Mouse (Mus musculus) ES-E14 (cell line): ENCODE data around the gene Espl1. TPM values are rescaled to one million over a fixed set of nuclear protein-coding genes. Genes with fewer than 3 reads are reported as not detected.
"Not testable (repeated sequence)": the region's sequence is repeated elsewhere in the genome, so short reads cannot be mapped to it uniquely, and the experiment has no call there.

Source experiments
- DNase-seq: peaks from one replicate; pipeline ENCODE4 v3.0.0-alpha.2; 2013; ENCODE audit warnings: low read depth, low spot score
- H3K27ac ChIP-seq: 2 replicates; pipeline ENCODE4 v1.5.1; 2012; ENCODE audit warnings: low read depth, mild to moderate bottlenecking, low read length, moderate library complexity, mixed read lengths; ENCODE audit not compliant: poor library complexity, insufficient read depth, severe bottlenecking
- H3K36me3 ChIP-seq: 2 replicates; pipeline ENCODE4 v1.6.1; 2012; ENCODE audit warnings: mild to moderate bottlenecking, low read length, moderate library complexity, mixed read lengths; ENCODE audit not compliant: control insufficient read depth, poor library complexity, insufficient read depth, severe bottlenecking
- H3K4me1 ChIP-seq, 2 experiments: fragments of 150-350 bp in 1 of 2; sonication (generic) in 1 of 2; 2 replicates each; pipeline ENCODE4 v1.6.1; 2012; ENCODE audit warnings: low read length in 2 of 2, mild to moderate bottlenecking in 1 of 2, mixed read lengths in 1 of 2; ENCODE audit not compliant: control insufficient read depth in 2 of 2, insufficient read depth in 2 of 2, poor library complexity in 1 of 2
- H3K4me3 ChIP-seq, 2 experiments: fragments of 150-350 bp in 1 of 2; sonication (generic) in 1 of 2; 2 replicates each; pipeline ENCODE4 v1.5.1; 2012; ENCODE audit warnings: low read length in 2 of 2, low read depth in 1 of 2, mild to moderate bottlenecking in 1 of 2, mixed read lengths in 1 of 2; ENCODE audit not compliant: insufficient read depth in 1 of 2, poor library complexity in 1 of 2, severe bottlenecking in 1 of 2
- H3K9ac ChIP-seq: 2 replicates; pipeline ENCODE4 v1.6.1; 2012; ENCODE audit warnings: low read depth, mild to moderate bottlenecking, low read length, mixed read lengths; ENCODE audit not compliant: poor library complexity, insufficient read depth, severe bottlenecking
- H3K9me3 ChIP-seq: fragments of 150-350 bp; sonication (generic); 2 replicates; pipeline ENCODE4 v1.6.1; 2012; ENCODE audit warnings: low read depth, mild to moderate bottlenecking, low read length; ENCODE audit not compliant: control insufficient read depth, insufficient read depth
- CHD2 ChIP-seq: IDR thresholded peaks from 2 replicates; pipeline ENCODE4 v1.6.1; 2014; ENCODE audit warnings: mild to moderate bottlenecking, low read depth, low read length, inconsistent platforms
- HCFC1 ChIP-seq: IDR thresholded peaks from 2 replicates; pipeline ENCODE4 v1.6.1; 2012; ENCODE audit warnings: low read length, inconsistent platforms, borderline replicate concordance; ENCODE audit not compliant: insufficient read depth
- MAFK ChIP-seq: IDR thresholded peaks from 2 replicates; pipeline ENCODE4 v1.6.1; 2014; ENCODE audit warnings: mild to moderate bottlenecking, low read depth, low read length, inconsistent platforms; ENCODE audit not compliant: insufficient read depth
- ZC3H11A ChIP-seq: IDR thresholded peaks from 2 replicates; pipeline ENCODE4 v1.6.1; 2012; ENCODE audit warnings: low read depth, mild to moderate bottlenecking, inconsistent platforms, low read length, borderline replicate concordance
- ZNF384 ChIP-seq: IDR thresholded peaks from 2 replicates; pipeline ENCODE4 v1.6.1; 2012; ENCODE audit warnings: low read depth, low read length, inconsistent platforms
- in situ Hi-C, 2 experiments: fragments of 600-800 bp; cut with MboI; formaldehyde crosslinking; loops; one replicate each; pipeline ENCODE4 v1.15.1; 2025; ENCODE audit warnings: low sequenced_read_pairs in 2 of 2, inconsistent platforms in 1 of 2; ENCODE audit not compliant: unreplicated experiment in 2 of 2
- total RNA-seq: library from RNA; depleted of rRNA; stranded (reverse); fragments of 300-350 nt; gene quantifications from 2 replicates; pipeline ENCODE4 v1.2.3, GENCODE M21; 2012

The Espl1 gene
- total RNA-seq, 1 experiment = 84.1 TPM

- Histone ChIP-seq H3K4me1 (peaks cover 1 to 2% of the 10 kb centered on the region in 2 experiments; a peak in 1 of 4 replicates), H3K9me3 (no peaks in the 10 kb centered on the region), H3K9ac (peak within 1 kb of the TSS; percentile 79), H3K4me3 (peak within 1 kb of the TSS; percentile 82 to 97), H3K36me3 (peaks cover 25% of the 10 kb centered on the region), H3K27ac (no peak within 1 kb of the TSS)
- DNase-seq = peak; percentile 60
- in situ Hi-C loops = no loop called here
- TF ChIP-seq ZNF384 (no peak), ZC3H11A (no peak), HCFC1 (peak; percentile 31; the same call in 1 of the 2 replicates)
These were observed 30.0 kb downstream of the Espl1 start, which contains the start of gene Pfdn5 for GRCm38 (mm10) chr15:102326022-102326576. Gene Pfdn5 (plus strand): TSS chr15:102326116.

- Histone ChIP-seq H3K4me1 (peaks cover 1 to 2% of the 10 kb centered on the region in 2 experiments; a peak in 1 of 4 replicates), H3K27ac (no peak overlapping the region), H3K4me3 (peak overlapping the region; percentile 82 to 97), H3K9ac (peak overlapping the region; percentile 79; the same call in 1 of the 2 replicates), H3K36me3 (peaks cover 27% of the 10 kb centered on the region), H3K9me3 (no peaks in the 10 kb centered on the region)
- DNase-seq = no peak
- TF ChIP-seq HCFC1 = no peak
- in situ Hi-C loops = no loop called here
These were observed 30.8 kb downstream of the Espl1 start for GRCm38 (mm10) chr15:102326892-102327291.

- in situ Hi-C loops = no loop called here
- no peak for TF ChIP-seq MAFK
- no peak for TF ChIP-seq ZNF384
- peak; percentile 77 for TF ChIP-seq HCFC1
- peak; percentile 68 for TF ChIP-seq CHD2
- TF ChIP-seq ZC3H11A = no peak
These were observed 35.5 kb downstream of the Espl1 start, which contains the start of gene Myg1 for GRCm38 (mm10) chr15:102331610-102332015. Gene Myg1 (plus strand): TSS chr15:102331709.

GRCm38 (mm10) chr15:102335254-102335653 is 39.2 kb downstream of the Espl1 start:
- H3K9me3 ChIP-seq = no peaks in the 10 kb centered on the region
- H3K36me3 ChIP-seq = peaks cover 49% of the 10 kb centered on the region
- DNase-seq = no peak

More at GRCm38 (mm10) chr15:102331610-102332015, 35.5 kb downstream of the Espl1 start, which contains the start of gene Myg1:
- no peaks in the 10 kb centered on the region for H3K9me3 ChIP-seq
- peaks cover 0 to 2% of the 10 kb centered on the region in 2 experiments; a peak in 1 of 4 replicates for H3K4me1 ChIP-seq
- H3K4me3 ChIP-seq = peak within 1 kb of the TSS; percentile 84 to 96
- peaks cover 19% of the 10 kb centered on the region for H3K36me3 ChIP-seq
- peak within 1 kb of the TSS; percentile 94 for H3K9ac ChIP-seq
- H3K27ac ChIP-seq = no peak within 1 kb of the TSS
- peak; percentile 79 for DNase-seq

GRCm38 (mm10) chr15:102335925-102336324 is 39.9 kb downstream of the Espl1 start:
- DNase-seq, H3K27ac ChIP-seq, H3K9ac ChIP-seq, in situ Hi-C loops, H3K9me3 ChIP-seq, H3K4me1 ChIP-seq, H3K4me3 ChIP-seq: not testable (repeated sequence)
- H3K36me3 ChIP-seq = peaks cover 51% of the 10 kb centered on the region

More at GRCm38 (mm10) chr15:102335254-102335653, 39.2 kb downstream of the Espl1 start:
- in situ Hi-C loops = no loop called here
- TF ChIP-seq MAFK = no peak
- no peak for TF ChIP-seq CHD2
- no peak for TF ChIP-seq HCFC1
- TF ChIP-seq ZNF384 = no peak
- TF ChIP-seq ZC3H11A = no peak
- no peak overlapping the region for H3K4me3 ChIP-seq
- H3K4me1 ChIP-seq = no peaks in the 10 kb centered on the region
- H3K27ac ChIP-seq = no peak overlapping the region
- H3K9ac ChIP-seq = no peak overlapping the region
